Mouse (Mus musculus) erythroblast, embryonic 14.5 days (primary cell): ENCODE measurements around the gene Sec31a. TPM values are rescaled to one million over a fixed set of nuclear protein-coding genes. Genes with fewer than 3 reads are reported as not detected.

ENCODE experiments used
- H3K27me3 ChIP-seq: 2 replicates; pipeline ENCODE4 v1.6.1; 2012; ENCODE audit warnings: inconsistent platforms; ENCODE audit not compliant: control insufficient read depth
- H3K36me3 ChIP-seq: 2 replicates; pipeline ENCODE4 v1.6.1; 2012; ENCODE audit warnings: mild to moderate bottlenecking, inconsistent platforms; ENCODE audit not compliant: control insufficient read depth
- H3K4me1 ChIP-seq: 2 replicates; pipeline ENCODE4 v1.6.1; 2012; ENCODE audit warnings: inconsistent platforms; ENCODE audit not compliant: control insufficient read depth
- H3K4me3 ChIP-seq: replicated peaks from 2 replicates; pipeline ENCODE3; 2012; ENCODE audit warnings: moderate library complexity, mild to moderate bottlenecking, inconsistent platforms
- H3K9me3 ChIP-seq: 2 replicates; pipeline ENCODE4 v1.6.1; 2012; ENCODE audit warnings: low read length, inconsistent platforms, mixed read lengths; ENCODE audit not compliant: control insufficient read depth
- GATA1 ChIP-seq: IDR thresholded peaks from 2 replicates; pipeline ENCODE4 v1.6.1; 2012; ENCODE audit warnings: low read length, inconsistent platforms, mixed read lengths
- TAL1 ChIP-seq: IDR thresholded peaks from 3 replicates; pipeline ENCODE4 v1.6.1; 2012; ENCODE audit warnings: low read length, inconsistent platforms, mixed read lengths
- polyA plus RNA-seq: library from polyadenylated mRNA; stranded (reverse); fragments of >175 nt; gene quantifications from 2 replicates; pipeline ENCODE4 v1.2.3, GENCODE M21; 2012

Gene Sec31a
- polyA plus RNA-seq, 1 experiment: 1.7 TPM

GRCm38 (mm10) chr5:100331636-100332035 is 84.4 kb downstream of the Sec31a start:
- no peaks in the 10 kb centered on the region for H3K27me3 ChIP-seq
- no peaks in the 10 kb centered on the region for H3K36me3 ChIP-seq
- H3K4me3 ChIP-seq: no peak overlapping the region
- no peaks in the 10 kb centered on the region for H3K4me1 ChIP-seq
- TF ChIP-seq GATA1: no peak
- TF ChIP-seq TAL1: no peak
- no peaks in the 10 kb centered on the region for H3K9me3 ChIP-seq

GRCm38 (mm10) chr5:100322081-100322480 is 94.0 kb downstream of the Sec31a start:
- H3K36me3 ChIP-seq: no peaks in the 10 kb centered on the region
- H3K27me3 ChIP-seq: no peaks in the 10 kb centered on the region
- no peak overlapping the region for H3K4me3 ChIP-seq
- TF ChIP-seq TAL1 (no peak), GATA1 (no peak)
- H3K4me1 ChIP-seq: no peaks in the 10 kb centered on the region
- H3K9me3 ChIP-seq: peaks cover 6% of the 10 kb centered on the region

DNA sequence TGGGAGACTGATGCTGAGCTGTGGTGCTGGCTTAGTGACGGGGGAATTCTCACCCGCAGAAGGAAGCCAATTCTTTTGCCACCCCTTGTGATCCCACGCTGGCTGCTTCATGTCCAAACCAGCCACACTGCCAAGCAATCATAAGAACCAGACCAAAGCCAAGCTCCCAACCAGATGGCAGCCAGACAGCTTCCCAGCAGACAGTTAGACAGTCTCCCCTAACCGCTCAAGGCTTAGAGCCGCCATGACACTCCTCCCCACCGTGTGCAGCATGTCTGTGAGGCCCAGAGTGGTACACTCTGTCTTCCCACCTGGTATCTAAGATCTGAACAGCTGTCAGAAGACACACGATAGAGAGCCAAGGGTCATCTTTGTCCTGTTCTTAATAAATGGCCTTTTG is 98.2 kb downstream of the Sec31a start:
- Histone ChIP-seq H3K36me3 (no peaks in the 10 kb centered on the region), H3K27me3 (no peaks in the 10 kb centered on the region), H3K4me3 (no peak overlapping the region), H3K4me1 (no peaks in the 10 kb centered on the region), H3K9me3 (peaks cover 5% of the 10 kb centered on the region; the same call in 1 of the 2 replicates)
- TF ChIP-seq TAL1: no peak

DNA sequence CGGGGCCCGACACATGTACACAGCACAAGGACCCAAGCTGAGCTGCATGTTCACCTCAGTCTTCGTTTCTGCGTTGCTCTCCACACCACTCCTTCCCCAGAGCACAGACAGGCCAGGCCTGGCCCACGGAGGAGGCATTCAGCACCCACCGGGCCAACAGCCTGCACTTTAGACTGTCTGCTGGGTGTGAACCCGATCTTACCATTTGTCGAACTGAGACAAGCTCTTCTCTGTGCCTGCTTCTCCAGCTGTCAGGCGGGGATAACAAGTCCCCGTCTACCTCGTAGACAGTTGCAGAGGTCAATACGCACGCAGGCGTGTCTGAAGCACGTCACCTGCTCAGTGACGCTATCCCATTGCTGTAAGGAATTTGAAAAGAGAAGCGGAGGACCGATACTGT is 99.0 kb downstream of the Sec31a start:
- Histone ChIP-seq H3K4me1 (no peaks in the 10 kb centered on the region), H3K4me3 (no peak overlapping the region), H3K9me3 (peaks cover 5% of the 10 kb centered on the region; the same call in 1 of the 2 replicates), H3K27me3 (no peaks in the 10 kb centered on the region), H3K36me3 (no peaks in the 10 kb centered on the region)
- TF ChIP-seq GATA1 (no peak), TAL1 (no peak)

DNA sequence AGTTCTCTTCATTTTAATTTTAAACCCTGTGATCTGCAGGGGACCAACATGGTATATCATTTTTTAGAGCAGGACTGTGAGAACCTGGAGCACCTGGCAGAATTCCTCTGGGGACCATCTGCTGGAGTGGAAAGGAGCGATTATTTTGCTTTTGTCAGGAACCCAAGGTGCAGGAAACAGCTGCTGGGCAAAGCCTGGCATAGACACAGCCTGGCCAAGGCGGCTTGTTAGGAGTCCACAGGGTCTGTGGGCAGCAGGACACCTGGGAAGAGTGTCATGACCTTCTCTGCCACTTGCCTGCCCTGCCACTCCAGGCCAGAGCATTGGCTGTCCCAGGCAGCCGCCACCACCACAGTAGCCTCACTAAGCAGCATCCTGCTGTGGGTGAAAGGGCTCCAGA is 100.4 kb downstream of the Sec31a start:
- Histone ChIP-seq H3K9me3 (peaks cover 5% of the 10 kb centered on the region; the same call in 1 of the 2 replicates), H3K27me3 (no peaks in the 10 kb centered on the region), H3K4me3 (no peak overlapping the region), H3K36me3 (no peaks in the 10 kb centered on the region), H3K4me1 (no peaks in the 10 kb centered on the region)
- no peak for TF ChIP-seq TAL1
- TF ChIP-seq GATA1: no peak

DNA sequence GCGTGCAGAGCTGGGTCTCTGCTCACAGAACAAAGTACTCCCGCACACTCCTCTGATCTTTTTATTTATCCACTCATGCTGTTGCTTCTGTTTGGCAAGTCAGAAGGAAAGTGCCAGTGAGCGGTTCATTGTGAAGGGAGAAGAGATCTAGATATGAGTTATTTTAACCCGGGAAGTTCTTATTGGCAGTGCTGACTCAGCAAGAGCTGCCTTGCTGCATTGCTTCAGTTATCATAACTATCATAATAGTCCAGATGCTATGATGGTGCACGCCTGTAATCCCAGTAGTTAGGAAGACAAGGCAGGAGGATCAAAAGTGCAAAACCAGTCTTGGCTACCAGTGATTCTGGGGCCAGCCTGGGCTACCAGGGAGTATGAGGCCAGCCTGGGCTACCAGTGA is 103.6 kb downstream of the Sec31a start:
- Histone ChIP-seq H3K4me1 (no peaks in the 10 kb centered on the region), H3K9me3 (peaks cover 5% of the 10 kb centered on the region; the same call in 1 of the 2 replicates), H3K36me3 (no peaks in the 10 kb centered on the region), H3K27me3 (no peaks in the 10 kb centered on the region), H3K4me3 (no peak overlapping the region)
- no peak for TF ChIP-seq TAL1
- TF ChIP-seq GATA1: no peak

Other genes with a start within 250 kb of the Sec31a start
- gene Lin54, start 84.4 kb upstream of the Sec31a start, polyA plus RNA-seq: 0.10 and 0.25 TPM in 2 replicates
- 0.84 and 2.2 TPM in 2 replicates for gene Cops4, start 102.1 kb upstream of the Sec31a start, polyA plus RNA-seq
- gene Plac8, start 156.0 kb upstream of the Sec31a start, polyA plus RNA-seq: 0.08 TPM in 1 of 2 replicates, not detected in the other